Mouse (Mus musculus) neutrophil, adult 5-6 weeks (primary cell): ENCODE data around the gene Vmn2r23. TPM values are rescaled to one million over a fixed set of nuclear protein-coding genes. Genes with fewer than 3 reads are reported as not detected.
"Not testable (repeated sequence)": the region's sequence is repeated elsewhere in the genome, so short reads cannot be mapped to it uniquely, and the experiment has no call there.

ENCODE experiments used
- ATAC-seq: fragments of 151-379, 151-347 bp; 2 replicates; pipeline ENCODE4 v1.8.0; 2017; ENCODE audit warnings: mild to moderate bottlenecking, moderate TSS enrichment; ENCODE audit not compliant: insufficient number of reproducible peaks, poor library complexity, low FRiP score, severe bottlenecking; ENCODE audit errors: extremely low read depth
- total RNA-seq: library from RNA; stranded (forward); fragments of 200-1000 nt; gene quantifications from 2 replicates; pipeline ENCODE4 v1.2.3, GENCODE M21; 2017

The Vmn2r23 gene
- total RNA-seq: not detected in 2 replicates

- no peak for ATAC-seq
Measured at GRCm38 (mm10) chr6:123702370-123702769, at the start of gene Vmn2r23. Gene Vmn2r23 (plus strand): TSS chr6:123702670.

GRCm38 (mm10) chr6:123657040-123657439 is 45.4 kb upstream of the Vmn2r23 start:
- no peak for ATAC-seq

GRCm38 (mm10) chr6:123696639-123697038 is 5.8 kb upstream of the Vmn2r23 start:
- ATAC-seq: not testable (repeated sequence)

GRCm38 (mm10) chr6:123697213-123697612 is 5.3 kb upstream of the Vmn2r23 start:
- no peak for ATAC-seq

GRCm38 (mm10) chr6:123770031-123770430 is 67.6 kb downstream of the Vmn2r23 start:
- no peak for ATAC-seq

GRCm38 (mm10) chr6:123778579-123778978 is 76.1 kb downstream of the Vmn2r23 start, which contains the start of gene Vmn2r24:
Gene Vmn2r24 (plus strand): TSS chr6:123778879.
- no peak for ATAC-seq

- ATAC-seq: no peak
Measured at GRCm38 (mm10) chr6:123784857-123785256, 82.4 kb downstream of the Vmn2r23 start.

- no peak for ATAC-seq
Measured at GRCm38 (mm10) chr6:123793746-123794145, 91.3 kb downstream of the Vmn2r23 start.

Other genes starting within 250 kb of the Vmn2r23 start
- not detected in 2 replicates for gene Vmn2r21, start 169.3 kb upstream of the Vmn2r23 start, total RNA-seq
- gene Vmn2r22, start 51.9 kb upstream of the Vmn2r23 start, total RNA-seq: 0.12 TPM in 2 replicates
- gene Vmn2r24, start 76.2 kb downstream of the Vmn2r23 start, total RNA-seq: under 0.01 TPM in 1 of 2 replicates, not detected in the other
- 0.12 TPM in 1 of 2 replicates, not detected in the other for gene Vmn2r25, start 150.8 kb downstream of the Vmn2r23 start, total RNA-seq